Mouse (Mus musculus) megakaryocyte, adult 5-6 weeks (primary cell): ENCODE results near the gene Ppard. TPM values are rescaled to one million over a fixed set of nuclear protein-coding genes. Genes with fewer than 3 reads are reported as not detected.

Experiments
- ATAC-seq: 2 replicates; pipeline ENCODE4 v1.8.0; 2016; ENCODE audit warnings: mild to moderate bottlenecking, inconsistent platforms; ENCODE audit not compliant: poor library complexity, severe bottlenecking
- total RNA-seq, 2 experiments: library from RNA; stranded (forward) in 1 of 2; stranded (reverse) in 1 of 2; fragments of 153-499, 151-499 nt in 1 of 2; fragments of 221-1000, 200-1000 nt in 1 of 2; gene quantifications; 2 replicates each; pipeline versions ENCODE4 v1.2.3 to v1.2.4; 2015 to 2017

Ppard gene
- total RNA-seq, 2 experiments from 2014 or later, result 4.4 to 19.6 TPM

DNA sequence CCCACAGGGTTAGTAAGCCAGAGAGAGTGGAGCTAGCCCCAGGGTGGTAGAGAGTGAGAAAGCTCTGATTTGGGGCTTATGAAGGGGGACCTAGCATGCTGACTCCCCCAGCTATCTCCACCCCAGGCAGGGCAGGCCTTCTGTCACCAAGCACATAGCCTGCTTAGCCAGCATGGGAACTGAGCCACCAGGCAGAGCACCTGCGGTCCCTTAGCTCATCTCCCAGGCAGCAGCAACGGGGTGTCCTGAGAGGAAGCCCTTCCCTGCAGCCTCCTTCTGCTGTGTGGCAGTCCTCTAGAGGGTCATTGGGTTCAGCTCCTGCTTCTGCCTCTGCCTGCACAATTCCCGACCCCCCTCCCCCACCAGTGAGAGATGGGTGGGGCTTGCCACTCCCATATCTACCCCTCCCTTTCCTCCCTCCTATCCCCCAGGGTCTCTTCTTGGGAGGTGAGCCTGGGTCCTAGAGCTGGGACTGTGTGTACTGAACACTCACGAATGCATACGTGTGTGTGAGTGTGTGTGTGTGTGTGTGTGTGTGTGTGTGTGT, 48.4 kb downstream of the Ppard start:
- ATAC-seq, result no peak

DNA sequence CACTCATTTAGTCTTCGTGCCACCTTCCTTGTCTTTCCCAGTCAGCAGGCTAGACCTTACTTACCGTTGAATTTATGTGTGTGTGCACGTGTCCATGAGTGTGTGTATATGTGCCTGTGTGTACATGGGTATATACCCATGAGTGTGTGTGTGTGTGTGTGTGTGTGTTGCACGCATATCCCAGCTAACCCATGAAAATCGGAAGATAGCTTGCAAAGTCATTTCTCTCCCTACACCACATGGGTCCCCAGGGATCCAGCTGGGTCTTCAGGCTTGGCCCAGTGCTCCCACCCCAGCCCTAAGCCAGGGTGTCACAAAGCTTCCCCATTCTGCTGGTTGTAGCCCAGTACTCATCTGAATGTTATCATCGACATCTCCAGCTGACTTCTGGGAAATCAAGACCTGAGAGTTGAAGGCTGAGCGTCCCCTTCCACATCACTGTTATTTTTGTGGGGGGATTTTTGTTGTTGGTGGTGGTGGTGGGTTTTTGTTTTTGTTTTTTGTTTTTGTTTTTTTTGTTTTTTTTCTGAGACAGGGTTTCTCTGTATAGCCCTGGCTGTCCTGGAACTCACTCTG, 49.5 kb downstream of the Ppard start:
- no peak for ATAC-seq

DNA sequence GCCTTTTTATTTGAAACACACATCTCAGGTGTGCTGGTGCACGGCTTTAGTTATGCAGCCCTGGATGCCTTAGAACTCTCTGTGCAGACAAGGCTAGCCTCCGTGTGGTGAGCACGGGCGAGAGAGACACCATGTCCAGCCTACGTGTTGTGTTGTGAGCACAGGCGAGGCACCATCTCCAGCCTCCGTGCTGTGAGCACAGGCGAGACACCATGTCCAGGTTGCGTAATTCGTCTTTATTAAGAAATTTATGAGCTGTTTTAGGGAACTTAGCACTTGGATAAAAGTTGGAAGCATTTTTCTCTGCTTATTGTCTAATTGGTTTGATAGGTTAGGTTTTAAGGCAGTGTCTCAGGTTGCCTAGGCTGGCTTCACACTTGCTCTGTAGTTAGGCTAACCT, 50.7 kb downstream of the Ppard start:
- ATAC-seq, result peak; percentile 36; the same call in 1 of the 2 replicates

DNA sequence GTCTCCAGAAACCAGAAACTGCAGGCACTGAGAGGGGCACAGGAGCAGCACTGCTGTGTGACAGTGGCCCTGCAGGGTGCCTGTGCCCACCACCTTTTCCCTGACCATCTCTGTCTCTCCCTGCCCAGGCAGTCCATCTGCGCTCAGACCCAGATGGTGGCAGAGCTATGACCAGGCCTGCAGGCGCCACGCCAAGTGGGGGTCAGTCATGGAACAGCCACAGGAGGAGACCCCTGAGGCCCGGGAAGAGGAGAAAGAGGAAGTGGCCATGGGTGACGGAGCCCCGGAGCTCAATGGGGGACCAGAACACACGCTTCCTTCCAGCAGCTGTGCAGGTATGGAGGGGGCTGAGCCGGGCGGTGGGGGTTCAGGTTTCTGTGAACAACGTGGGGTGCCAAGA, 53.6 kb downstream of the Ppard start:
- ATAC-seq, result no peak

DNA sequence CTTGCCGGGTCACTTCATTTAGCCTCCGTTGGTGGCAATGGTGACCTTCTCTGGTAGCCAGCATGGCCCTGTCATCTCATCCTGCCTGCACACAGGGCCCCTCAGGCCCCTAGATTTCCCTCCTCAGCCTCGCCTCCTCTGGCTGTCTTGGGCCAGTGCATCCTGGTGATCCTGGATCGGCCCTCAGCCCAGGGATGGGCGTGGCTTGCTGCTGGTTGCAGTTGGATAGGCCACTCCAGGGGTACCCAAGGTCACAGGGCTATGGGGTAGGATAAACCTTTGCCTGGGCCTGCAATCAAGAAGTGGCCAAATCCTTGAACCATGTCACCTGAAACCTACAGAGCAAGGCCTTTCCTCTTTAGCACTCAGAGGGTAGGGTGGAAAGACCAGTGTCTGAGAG, 54.5 kb downstream of the Ppard start:
- ATAC-seq, result no peak

DNA sequence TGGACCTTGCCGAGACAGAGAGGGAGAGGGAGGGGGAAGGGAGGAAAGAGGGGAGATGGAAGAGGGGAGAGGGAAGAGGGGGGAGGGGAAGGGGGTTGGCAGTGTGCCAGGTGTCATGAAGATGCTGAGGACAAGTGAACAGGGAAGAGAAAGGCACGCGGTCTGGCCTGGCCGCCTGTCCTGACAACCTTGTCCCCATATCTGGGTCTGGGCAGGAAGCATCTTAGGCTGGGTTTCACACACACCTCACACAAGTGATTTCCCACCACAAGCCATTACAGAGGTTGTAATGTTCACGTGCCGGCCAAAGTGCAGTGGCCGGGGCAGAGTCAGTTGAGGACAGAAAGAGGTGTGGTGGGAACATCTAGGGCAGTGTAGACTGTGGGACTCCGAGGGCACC, 55.1 kb downstream of the Ppard start:
- ATAC-seq, result no peak

DNA sequence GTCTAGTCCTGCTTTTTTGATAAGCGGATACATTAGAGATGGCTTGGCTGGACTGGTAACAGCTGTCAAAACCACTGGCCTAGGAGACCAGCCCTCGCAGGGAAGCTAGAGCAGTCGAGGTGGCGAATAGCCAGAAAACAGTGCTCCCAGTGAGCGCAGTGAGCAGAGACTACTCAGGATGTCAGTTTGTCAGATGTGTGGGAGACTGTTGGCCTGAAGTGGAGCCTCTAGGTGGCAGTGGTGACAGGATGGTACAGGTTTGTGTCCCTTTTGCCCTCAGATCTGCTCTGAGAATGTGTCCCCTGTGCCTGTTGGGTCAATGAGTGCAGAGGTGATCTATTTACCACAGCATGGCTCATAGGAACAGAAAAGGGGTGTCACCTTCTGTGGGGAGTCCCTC, 55.5 kb downstream of the Ppard start:
- peak; percentile 54 for ATAC-seq

DNA sequence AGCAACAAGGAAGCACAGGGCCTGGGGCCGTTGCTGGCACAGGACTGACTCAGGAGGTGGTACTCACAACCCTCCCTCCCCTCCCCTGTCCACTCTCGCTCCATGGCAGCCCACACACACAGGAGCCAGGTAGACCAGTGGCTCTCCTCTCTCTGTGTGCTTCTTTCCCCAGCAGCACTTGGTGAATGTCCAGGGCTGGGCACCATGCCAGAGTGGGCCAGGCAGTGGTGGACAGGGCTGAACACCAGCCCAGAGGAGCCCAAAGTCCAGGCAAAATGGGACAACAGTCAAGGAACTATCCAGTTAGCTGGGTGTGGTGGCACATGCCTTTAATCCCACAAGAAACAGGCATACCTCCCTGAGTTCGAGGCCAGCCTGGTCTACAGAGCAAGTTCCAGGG, 57.8 kb downstream of the Ppard start:
- ATAC-seq, result no peak

DNA sequence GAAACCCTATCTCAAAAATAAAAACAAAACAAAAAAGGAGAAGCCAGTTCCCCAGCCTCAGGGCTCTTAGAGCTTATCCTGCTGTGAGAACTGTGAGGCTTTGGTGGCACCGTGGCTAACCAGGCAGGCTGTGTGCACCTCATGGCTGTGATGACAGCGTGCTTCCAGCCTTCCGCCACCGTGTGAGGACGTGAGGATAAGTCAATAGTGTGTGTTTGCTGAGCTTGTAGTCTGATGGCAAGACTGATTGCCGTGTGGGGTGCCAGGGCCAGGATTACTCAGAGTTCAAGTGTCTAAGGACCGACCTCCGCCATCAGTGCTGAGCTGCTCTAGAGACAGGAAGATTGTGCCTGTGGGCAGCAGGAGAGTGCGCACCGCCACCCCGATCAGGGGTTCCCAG, 58.2 kb downstream of the Ppard start:
- no peak for ATAC-seq

DNA sequence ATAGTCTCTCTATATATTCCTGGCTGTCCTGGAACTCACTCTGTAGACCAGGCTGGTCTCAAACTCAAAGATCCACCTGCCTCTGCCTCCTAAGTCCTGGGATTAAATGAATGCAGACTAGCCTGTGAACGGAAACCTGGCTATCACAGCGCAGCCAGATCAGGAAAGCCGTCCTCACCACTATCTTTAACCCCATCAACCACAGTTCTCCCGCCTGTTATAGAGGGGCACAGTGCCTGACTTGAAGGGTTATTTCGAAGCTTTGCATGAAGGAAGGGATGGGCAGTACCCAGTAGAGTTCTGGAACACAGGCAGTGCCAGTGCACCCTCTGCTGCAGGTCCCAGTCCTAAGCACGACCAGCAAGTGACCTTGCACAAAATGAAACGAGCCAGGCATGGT, 58.8 kb downstream of the Ppard start:
- no peak for ATAC-seq

DNA sequence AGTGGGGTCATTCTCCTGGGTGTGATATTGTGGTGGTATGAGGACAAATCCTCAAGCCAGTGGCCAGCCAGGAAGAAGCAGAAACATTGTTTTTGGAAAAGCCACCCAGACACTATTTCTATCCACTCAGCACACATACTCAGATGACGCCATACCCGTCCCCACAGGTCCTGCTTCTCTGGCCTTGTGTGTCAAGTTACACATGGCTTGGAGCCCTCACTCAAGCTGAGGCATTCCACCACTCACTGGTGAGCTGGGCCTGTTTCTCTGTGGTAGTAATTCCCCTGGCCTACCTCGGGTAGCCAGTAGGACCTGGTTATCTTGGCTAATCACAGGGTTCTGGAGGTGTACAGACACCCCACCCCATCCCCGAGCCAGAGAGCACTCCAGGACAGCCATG, 61.2 kb downstream of the Ppard start:
- no peak for ATAC-seq

DNA sequence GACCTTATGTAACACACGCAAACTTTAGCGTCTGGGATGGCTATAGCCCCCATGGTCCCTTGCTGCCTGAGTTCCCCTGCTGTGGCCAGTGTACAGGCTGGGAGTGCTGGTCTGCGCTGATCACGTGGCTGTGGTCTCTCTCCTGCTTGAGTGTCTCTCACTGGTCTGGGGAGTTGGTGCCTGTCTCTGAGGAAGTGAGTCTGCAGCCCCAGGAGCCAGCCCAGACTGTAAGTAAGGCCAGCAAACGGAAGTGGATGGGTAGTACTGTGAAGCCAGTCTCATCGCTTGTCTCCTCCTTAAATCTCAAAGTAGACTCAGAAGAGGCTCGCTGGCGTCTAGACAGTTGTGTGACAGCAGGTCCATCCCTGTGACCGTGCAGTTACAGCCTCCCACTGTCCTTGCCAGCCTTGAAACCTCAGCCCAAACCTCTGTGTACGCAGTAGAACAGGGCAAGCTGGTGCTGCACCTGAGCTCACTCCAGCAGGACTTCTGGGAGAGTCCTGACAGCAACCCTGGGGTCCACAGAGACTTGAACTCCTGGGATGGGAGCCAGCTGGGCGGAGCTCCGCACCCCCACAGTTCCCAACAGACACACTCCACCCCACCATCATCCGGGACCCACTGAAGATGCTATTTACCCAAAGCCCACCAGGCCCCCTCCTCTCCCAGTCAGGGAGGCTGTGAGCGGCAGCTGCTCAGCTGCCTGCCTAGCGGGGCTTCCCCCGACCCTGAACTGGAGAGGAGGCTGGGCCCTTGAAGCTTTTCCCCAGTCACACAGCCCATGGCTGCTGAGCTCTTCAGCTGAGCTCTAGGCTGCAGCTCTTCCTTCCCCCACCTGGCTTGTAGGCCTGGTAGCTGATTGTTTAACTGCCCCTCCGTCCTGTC, 62.2 kb downstream of the Ppard start:
- peak; percentile 94 for ATAC-seq

DNA sequence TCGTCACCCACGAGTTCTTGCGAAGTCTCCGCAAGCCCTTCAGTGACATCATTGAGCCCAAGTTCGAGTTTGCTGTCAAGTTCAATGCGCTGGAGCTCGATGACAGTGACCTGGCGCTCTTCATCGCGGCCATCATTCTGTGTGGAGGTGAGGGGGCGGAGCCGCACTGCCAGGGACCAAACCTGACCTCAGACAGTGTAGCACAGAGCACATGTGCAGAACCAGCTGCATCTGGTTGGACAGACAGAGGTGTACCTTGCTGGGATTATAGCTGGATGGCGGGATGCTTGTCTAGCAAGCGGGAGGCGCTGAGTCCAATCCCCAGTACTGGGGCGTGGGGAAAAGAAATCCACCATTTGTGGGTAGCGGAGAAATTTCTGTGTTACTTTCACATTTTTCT, 66.4 kb downstream of the Ppard start:
- no peak for ATAC-seq

DNA sequence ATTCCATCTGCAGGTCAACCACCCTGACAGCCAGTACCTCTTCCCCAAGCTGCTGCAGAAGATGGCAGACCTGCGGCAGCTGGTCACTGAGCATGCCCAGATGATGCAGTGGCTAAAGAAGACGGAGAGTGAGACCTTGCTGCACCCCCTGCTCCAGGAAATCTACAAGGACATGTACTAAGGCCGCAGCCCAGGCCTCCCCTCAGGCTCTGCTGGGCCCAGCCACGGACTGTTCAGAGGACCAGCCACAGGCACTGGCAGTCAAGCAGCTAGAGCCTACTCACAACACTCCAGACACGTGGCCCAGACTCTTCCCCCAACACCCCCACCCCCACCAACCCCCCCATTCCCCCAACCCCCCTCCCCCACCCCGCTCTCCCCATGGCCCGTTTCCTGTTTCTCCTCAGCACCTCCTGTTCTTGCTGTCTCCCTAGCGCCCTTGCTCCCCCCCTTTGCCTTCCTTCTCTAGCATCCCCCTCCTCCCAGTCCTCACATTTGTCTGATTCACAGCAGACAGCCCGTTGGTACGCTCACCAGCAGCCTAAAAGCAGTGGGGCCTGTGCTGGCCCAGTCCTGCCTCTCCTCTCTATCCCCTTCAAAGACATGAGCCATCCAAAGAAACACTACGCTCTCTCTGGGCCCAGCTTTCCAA, 67.3 kb downstream of the Ppard start:
- ATAC-seq, result no peak

DNA sequence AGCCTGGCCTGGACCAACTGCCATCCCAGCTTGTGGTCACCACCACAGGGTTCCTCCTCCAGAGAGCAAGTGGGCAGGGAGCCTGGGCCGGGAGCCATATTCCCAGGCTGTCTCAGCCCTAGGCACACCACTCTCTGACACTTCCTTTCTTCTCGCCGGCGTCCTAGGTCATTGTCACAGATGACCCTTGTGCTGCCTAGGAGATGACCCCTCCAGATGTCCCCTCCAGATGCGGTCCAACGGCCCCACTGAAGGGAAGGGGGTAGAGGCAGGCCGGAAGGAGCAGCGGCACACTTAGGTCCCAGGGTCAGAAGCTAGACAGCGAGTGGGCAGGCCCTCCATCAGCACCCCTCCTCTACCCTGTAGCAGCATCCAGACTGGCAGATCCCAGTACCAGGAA, 67.8 kb downstream of the Ppard start:
- no peak for ATAC-seq

DNA sequence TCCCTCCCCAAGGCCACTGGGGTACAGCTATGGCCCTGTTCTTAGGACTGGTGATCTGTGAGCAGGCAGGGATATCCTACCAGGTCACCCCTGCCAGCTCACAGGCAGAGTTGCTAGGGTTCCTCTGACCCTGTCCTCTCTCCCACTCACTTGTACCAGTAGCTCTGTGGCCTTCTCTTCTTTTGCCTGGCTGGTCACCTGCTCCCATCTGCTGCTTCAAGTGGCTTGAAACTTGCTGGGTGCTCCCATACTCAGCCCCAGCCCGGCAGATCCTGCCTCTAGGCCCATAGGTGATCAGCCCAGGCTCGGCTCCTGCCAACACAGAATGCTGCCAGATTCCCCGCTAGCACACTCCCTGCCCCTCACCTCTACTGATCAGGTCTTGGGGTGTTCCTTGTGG, 68.3 kb downstream of the Ppard start:
- ATAC-seq, result no peak

DNA sequence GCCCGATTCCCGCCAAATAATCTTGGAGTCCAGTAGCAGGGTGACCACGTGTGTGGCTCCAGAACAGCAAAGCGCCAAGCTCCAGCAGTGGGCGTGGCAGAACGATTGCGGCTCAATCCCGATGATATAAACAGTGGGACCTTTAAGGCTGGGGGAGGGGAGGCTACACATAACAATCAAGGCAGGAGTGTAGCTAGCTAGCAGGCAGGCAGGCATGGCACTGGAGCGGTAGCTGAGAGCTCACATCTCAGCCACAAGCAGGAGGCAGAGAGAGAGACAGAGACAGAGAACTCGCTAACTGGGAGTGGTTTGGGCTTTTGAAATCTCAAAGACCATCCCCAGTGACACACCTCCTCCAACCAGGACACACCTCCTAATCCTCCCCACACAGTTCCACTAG, 72.7 kb downstream of the Ppard start:
- ATAC-seq, result no peak

DNA sequence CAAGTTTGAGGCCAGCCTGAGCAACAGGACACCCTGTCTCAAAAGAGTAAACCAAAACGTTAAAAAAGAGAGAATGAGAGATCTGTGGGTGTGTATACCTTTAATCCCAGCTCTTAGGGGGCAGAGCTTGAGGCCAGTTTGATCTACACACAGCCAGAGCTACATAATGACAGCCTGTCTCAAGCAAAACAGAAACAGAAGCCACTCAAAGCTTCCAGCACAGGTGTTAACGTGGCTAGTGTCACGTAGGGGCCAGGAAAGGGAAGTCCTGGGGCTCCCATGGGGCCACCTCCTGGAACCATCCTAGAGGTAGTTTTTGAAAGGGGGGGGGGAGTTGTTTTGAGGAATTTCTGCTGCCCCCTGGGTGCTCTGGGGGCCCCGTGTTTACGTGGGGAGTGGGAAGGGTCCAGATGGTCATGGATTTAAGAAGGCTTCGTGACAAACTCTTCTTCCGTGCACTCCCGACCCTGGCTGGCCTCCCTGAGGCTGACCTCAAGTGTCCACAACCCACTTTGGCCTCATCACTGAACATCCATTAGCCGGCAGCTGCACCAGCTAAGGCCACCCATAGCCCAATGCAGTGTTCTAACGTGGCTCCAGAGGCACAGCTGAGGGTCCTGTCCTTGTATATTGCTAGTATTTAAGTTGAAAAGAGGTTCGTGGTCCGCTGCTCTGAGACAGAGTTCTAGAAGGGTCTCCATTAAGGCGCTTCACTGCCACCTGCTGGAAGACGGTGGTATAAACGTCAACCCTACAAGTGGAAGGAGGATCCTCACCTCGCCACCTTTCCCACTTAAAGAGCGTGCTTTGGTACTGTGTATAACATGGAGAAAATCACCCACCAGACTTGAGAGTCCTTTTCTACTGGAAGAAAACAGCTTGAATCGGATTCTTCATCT, 76.0 kb downstream of the Ppard start:
- ATAC-seq, result peak; percentile 62

DNA sequence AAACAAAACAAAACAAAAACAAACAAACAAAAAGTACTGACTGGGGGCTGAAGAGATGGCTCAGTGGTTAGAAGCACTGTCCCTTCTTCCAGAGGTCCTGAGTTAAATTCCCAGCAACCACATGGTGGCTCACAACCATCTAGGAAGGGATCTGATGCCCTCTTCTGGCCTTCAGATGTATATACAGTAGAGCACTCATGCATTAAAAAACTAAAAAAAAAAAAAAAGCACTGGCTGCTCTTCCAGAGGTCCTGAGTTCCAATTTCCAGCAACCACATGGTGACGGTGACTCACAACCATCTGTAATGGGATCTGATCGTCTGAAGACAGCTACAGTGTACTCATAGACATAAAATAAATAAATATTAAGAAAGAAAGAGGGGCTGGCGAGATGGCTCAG, 78.3 kb downstream of the Ppard start:
- no peak for ATAC-seq

DNA sequence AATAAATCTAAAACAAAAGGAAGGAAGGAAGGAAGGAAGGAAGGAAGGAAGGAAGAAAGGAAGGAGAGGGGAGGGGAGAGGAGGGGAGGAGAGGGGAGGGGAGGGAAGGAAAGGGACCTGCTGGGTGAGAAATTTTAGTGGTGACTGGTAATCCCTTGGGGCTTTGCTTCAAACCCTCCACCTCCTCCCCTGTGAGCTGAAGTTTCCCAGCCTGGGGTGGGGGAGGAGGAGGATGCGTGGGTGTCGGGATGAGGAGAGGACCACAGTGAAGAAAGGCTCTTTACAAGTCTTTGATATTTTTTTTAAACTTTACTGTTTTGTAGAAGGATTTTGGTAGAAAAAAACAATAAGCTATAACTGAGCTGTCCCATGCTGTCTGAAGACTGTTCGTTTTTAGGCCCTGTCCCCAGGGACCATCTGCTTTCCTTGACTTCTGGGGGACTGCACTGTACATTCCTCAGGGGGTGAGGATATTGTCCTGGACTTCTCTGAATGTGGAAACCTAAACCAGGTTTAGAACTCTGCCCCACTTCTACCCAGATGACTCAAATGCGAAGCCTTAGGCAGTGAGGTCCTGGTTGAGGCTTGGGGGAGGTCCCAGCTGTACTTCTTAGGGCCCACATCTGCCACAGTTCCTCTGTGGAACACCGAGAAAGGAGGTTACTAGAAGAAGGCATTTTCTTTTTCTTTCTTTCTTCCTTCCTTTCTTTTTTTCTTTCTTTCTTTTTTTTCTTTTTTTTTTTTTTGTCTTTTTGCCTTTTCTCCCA, 79.0 kb downstream of the Ppard start:
- no peak for ATAC-seq
